Mouse (Mus musculus) lung, adult 2 months (tissue): ENCODE results near the gene Gck. TPM values are rescaled to one million over a fixed set of nuclear protein-coding genes. Genes with fewer than 3 reads are reported as not detected.
A peak's percentile ranks its signal among the peaks of the same experiment; 100 is the strongest.

ENCODE experiments used
- DNase-seq: peaks from one replicate; pipeline ENCODE4 v3.0.0; 2022
- H3K4me1 ChIP-seq: fragments of 200-500 bp; 2 replicates; pipeline ENCODE4 v1.6.1; 2011; ENCODE audit warnings: low read length; ENCODE audit not compliant: control insufficient read depth, insufficient read depth
- H3K4me3 ChIP-seq: fragments of 200-500 bp; replicated peaks from 2 replicates; pipeline ENCODE3; 2011; ENCODE audit warnings: low read depth, mild to moderate bottlenecking, control low read depth, low read length; ENCODE audit errors: extremely low read depth
- CTCF ChIP-seq: fragments of 200-500 bp; IDR thresholded peaks from 2 replicates; pipeline ENCODE4 v1.5.1; 2011; ENCODE audit warnings: mild to moderate bottlenecking, low read length, control low read depth; ENCODE audit not compliant: insufficient read depth
- POLR2A ChIP-seq: fragments of 200-500 bp; IDR thresholded peaks from 2 replicates; pipeline ENCODE4 v1.6.1; 2011; ENCODE audit warnings: low read depth, mild to moderate bottlenecking, control low read depth, low read length, borderline replicate concordance; ENCODE audit errors: extremely low read depth
- WGBS: fragments of 180-500 bp; shearing (Covaris S2); methylation state at CpG from one replicate; pipeline ENCODE4 v1.1.7; 2018; 5-methylcytosine and 5-hydroxymethylcytosine counted together
- polyA plus RNA-seq: library from polyadenylated mRNA; depleted of rRNA; stranded (reverse); fragments of >200 nt; gene quantifications from 2 replicates; pipeline ENCODE4 v1.2.3, GENCODE M21; 2012; rRNA removed

Gene Gck
- 0.98 and 1.3 TPM in 2 replicates for polyA plus RNA-seq

GRCm38 (mm10) chr11:5949586-5950352 is at the start of gene Gck:
Gene Gck, minus strand, starts transcription at chr11:5950081.
- Histone ChIP-seq H3K4me3 (no peak within 1 kb of the TSS), H3K4me1 (peaks cover under 1% of the 10 kb centered on the region; the same call in 1 of the 2 replicates)
- 51% methylated on average over 8 of the region's 8 CpGs for WGBS
- DNase-seq = no peak
- no peak for TF ChIP-seq CTCF
- TF ChIP-seq POLR2A = no peak

- no peak for DNase-seq
- WGBS = 97% methylated on average over 2 of the region's 2 CpGs
- no peak for TF ChIP-seq POLR2A
- TF ChIP-seq CTCF = no peak
- H3K4me3 ChIP-seq = no peak overlapping the region
- peaks cover 38% of the 10 kb centered on the region for H3K4me1 ChIP-seq
These were observed 48.6 kb upstream of the Gck start for GRCm38 (mm10) chr11:5998472-5998871.

GRCm38 (mm10) chr11:5995989-5996388 is 46.1 kb upstream of the Gck start:
- peak; percentile 86 for DNase-seq
- WGBS = 16% methylated on average over 8 of the region's 8 CpGs
- H3K4me1 ChIP-seq = peaks cover 15% of the 10 kb centered on the region
- no peak overlapping the region for H3K4me3 ChIP-seq
- peak; percentile 89 for TF ChIP-seq CTCF
- TF ChIP-seq POLR2A = no peak

- 81% methylated on average over 3 of the region's 3 CpGs for WGBS
- TF ChIP-seq POLR2A = no peak
- no peak for TF ChIP-seq CTCF
- no peak overlapping the region for H3K4me3 ChIP-seq
- peaks cover 5% of the 10 kb centered on the region for H3K4me1 ChIP-seq
- no peak for DNase-seq
These were observed 45.0 kb upstream of the Gck start for GRCm38 (mm10) chr11:5994880-5995279.

GRCm38 (mm10) chr11:5994212-5994611 is 44.3 kb upstream of the Gck start:
- WGBS = 91% methylated on average over 5 of the region's 5 CpGs
- TF ChIP-seq POLR2A (no peak), CTCF (no peak)
- no peak overlapping the region for H3K4me3 ChIP-seq
- no peaks in the 10 kb centered on the region for H3K4me1 ChIP-seq
- DNase-seq = no peak

- no peaks in the 10 kb centered on the region for H3K4me1 ChIP-seq
- TF ChIP-seq POLR2A (no peak), CTCF (peak; percentile 72)
- no peak overlapping the region for H3K4me3 ChIP-seq
- WGBS = 33% methylated on average over 4 of the region's 4 CpGs
- no peak for DNase-seq
These were observed 41.0 kb upstream of the Gck start for GRCm38 (mm10) chr11:5990910-5991309.

- WGBS = 89% methylated on average over 16 of the region's 16 CpGs
- H3K4me3 ChIP-seq = no peak overlapping the region
- TF ChIP-seq CTCF (no peak), POLR2A (no peak)
- DNase-seq = no peak
- no peaks in the 10 kb centered on the region for H3K4me1 ChIP-seq
These were observed 40.2 kb upstream of the Gck start for GRCm38 (mm10) chr11:5989954-5990593.

GRCm38 (mm10) chr11:5988126-5988525 is 38.2 kb upstream of the Gck start:
- TF ChIP-seq CTCF (no peak), POLR2A (no peak)
- H3K4me3 ChIP-seq = no peak overlapping the region
- H3K4me1 ChIP-seq = no peaks in the 10 kb centered on the region
- WGBS = 78% methylated on average over 10 of the region's 10 CpGs
- no peak for DNase-seq

- Histone ChIP-seq H3K4me3 (no peak overlapping the region), H3K4me1 (no peaks in the 10 kb centered on the region)
- TF ChIP-seq POLR2A (no peak), CTCF (no peak)
- DNase-seq = no peak
- 93% methylated on average over 5 of the region's 5 CpGs for WGBS
These were observed 33.7 kb upstream of the Gck start for GRCm38 (mm10) chr11:5983629-5984028.

GRCm38 (mm10) chr11:5981323-5981722 is 31.4 kb upstream of the Gck start:
- H3K4me3 ChIP-seq = no peak overlapping the region
- DNase-seq = no peak
- no peaks in the 10 kb centered on the region for H3K4me1 ChIP-seq
- 80% methylated on average over 7 of the region's 7 CpGs for WGBS
- no peak for TF ChIP-seq POLR2A
- TF ChIP-seq CTCF = no peak
